Mouse (Mus musculus) left cerebral cortex, postnatal 25 days (tissue): ENCODE data around the gene Tmem255b. TPM values are rescaled to one million over a fixed set of nuclear protein-coding genes. Genes with fewer than 3 reads are reported as not detected.

Source experiments
- DNase-seq, 2 experiments: peaks; one replicate each; pipeline ENCODE4 v3.0.0; 2022; ENCODE audit warnings: low spot score in 2 of 2, mixed read lengths in 1 of 2
- intact Hi-C: fragments of 180-260 bp; cut with DNase I; formaldehyde crosslinking; loops from one replicate; pipeline ENCODE4 v1.15.1; 2025
- total RNA-seq, 2 experiments: library from RNA; stranded (reverse); gene quantifications; 2 replicates each; pipeline ENCODE4 v1.2.3; 2021

The Tmem255b gene
- total RNA-seq, 2 experiments from 2014 or later, result 5.0 to 5.6 TPM

DNA sequence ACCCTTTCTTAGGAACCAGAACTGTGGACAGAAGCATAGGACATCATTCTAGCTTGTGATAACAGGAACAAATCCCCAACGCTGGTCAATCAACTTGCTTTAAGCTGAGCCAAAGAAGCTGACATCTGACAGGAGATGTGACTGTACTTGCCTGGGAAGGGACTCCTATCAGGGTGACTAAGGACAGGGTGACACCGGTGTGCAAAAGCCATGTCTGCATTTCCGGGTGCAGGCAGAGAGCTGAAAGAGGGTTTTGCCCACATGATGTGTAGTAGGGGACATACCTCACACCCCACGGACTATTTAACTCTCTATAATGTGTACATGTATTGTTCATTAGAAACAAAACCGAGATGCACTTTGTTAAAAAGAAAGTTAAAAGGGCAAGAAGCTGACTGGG is 48.2 kb downstream of the Tmem255b start:
- DNase-seq, result no peak
- intact Hi-C loops, result no loop called here

DNA sequence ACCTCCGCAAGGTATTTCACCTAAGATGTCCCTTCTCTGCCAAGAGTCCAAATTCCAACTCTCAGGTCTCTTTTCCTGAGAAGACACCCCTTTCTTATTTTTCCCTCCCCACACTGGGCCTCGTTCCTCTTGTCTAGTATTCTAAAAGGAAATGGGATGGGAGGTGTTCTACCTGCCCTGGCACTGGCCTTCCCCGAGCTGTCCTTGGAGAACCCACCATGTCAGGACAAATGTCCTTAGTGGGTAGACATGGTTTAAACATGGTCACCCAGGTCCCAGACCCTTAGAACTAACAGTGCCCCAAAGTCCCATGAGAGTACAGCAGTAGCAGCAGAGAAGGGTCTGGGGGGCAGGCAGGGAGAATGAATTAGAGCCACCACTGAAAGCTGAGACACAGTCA is 54.4 kb downstream of the Tmem255b start:
- intact Hi-C loops, result no loop called here
- DNase-seq, result no peak

DNA sequence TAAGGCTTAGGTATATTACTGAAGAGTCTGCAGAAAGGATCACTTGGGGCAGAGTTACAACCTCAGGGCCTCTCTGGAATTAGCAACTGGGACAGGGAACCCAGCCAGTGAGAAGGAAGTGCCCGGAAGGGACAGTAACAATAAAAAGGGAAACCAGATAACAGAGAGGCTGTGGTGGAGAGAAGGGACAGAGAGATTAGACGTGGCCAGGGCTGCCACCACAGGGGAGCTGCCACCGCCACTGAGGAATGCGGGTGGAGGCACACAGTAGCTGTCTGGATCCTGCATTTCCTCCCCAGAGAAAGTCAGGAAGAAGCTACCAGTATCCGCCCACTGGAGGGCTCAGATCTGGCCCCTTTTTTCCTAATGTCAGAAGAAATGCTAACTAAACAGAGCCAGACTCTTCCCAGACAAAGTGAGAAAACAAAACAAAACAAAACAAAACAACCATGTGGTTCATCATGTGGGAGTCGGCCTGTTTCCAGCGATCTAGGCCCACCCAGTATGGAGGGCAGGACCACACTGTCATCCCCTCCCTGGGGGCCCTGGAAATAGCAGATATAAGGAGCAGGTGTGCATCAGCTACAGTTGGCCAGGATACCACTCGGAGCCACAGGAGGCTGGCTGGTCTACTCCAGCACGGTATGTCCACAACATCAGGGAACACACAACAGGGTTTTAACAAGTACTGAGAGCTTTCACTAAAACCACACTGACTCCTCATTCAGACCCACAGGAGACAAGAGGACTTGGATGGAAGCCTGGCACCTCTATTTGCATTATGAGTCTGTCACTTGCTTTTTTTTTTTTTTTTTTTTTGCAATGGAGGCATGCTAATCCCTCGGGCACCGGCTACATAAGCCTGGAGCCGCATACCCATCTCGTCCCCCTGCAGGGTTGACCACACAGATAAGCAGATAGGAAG is 55.3 kb downstream of the Tmem255b start:
- no peak for DNase-seq
- intact Hi-C loops, result no loop called here

- intact Hi-C loops, result no loop called here
Measured at GRCm38 (mm10) chr8:13491491-13492010, 56.6 kb downstream of the Tmem255b start.

GRCm38 (mm10) chr8:13492198-13492995 is 57.4 kb downstream of the Tmem255b start:
- intact Hi-C loops, result no loop called here
- DNase-seq, result no peak

More at GRCm38 (mm10) chr8:13491491-13492010, 56.6 kb downstream of the Tmem255b start:
- DNase-seq, result no peak

DNA sequence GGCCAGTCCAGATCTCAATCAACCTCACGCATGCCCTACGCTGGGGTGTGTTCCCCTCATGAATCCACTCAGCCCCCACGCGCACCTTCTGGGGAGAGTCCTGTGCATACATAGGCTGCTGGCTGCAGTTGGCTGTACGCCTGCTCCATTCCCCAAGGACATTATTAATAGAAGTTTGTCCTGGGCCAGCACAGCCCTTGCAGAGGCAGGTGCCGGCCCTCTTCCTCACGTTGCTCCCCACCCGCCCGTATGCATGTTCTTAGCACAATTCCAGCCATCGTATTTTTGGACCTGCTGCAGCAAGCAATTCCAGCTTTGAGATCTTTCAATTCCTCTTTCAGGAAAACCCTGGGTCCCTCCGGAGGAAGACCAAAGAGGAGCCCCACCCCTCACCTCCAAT is 58.0 kb downstream of the Tmem255b start:
- intact Hi-C loops, result no loop called here
- no peak for DNase-seq

GRCm38 (mm10) chr8:13493858-13494631 is 59.1 kb downstream of the Tmem255b start, which contains the start of gene Gas6:
TSS of gene Gas6 (minus strand) at chr8:13494490.
- intact Hi-C loops, result loop anchor here (2.0 kb wide), 1 partner anchor 53 kb away; no protein-coding TSS in a partner anchor
- DNase-seq, result peak; percentile 62 to 63

GRCm38 (mm10) chr8:13501221-13501620 is 66.2 kb downstream of the Tmem255b start:
- intact Hi-C loops, result no loop called here
- DNase-seq, result no peak

- peak; percentile 12 to 35 for DNase-seq
- intact Hi-C loops, result no loop called here
Measured at GRCm38 (mm10) chr8:13503936-13504606, 69.1 kb downstream of the Tmem255b start.

- no peak for DNase-seq
- intact Hi-C loops, result no loop called here
Measured at GRCm38 (mm10) chr8:13504894-13505674, 70.1 kb downstream of the Tmem255b start.

GRCm38 (mm10) chr8:13506849-13507248 is 71.9 kb downstream of the Tmem255b start:
- intact Hi-C loops, result no loop called here
- no peak for DNase-seq

DNA sequence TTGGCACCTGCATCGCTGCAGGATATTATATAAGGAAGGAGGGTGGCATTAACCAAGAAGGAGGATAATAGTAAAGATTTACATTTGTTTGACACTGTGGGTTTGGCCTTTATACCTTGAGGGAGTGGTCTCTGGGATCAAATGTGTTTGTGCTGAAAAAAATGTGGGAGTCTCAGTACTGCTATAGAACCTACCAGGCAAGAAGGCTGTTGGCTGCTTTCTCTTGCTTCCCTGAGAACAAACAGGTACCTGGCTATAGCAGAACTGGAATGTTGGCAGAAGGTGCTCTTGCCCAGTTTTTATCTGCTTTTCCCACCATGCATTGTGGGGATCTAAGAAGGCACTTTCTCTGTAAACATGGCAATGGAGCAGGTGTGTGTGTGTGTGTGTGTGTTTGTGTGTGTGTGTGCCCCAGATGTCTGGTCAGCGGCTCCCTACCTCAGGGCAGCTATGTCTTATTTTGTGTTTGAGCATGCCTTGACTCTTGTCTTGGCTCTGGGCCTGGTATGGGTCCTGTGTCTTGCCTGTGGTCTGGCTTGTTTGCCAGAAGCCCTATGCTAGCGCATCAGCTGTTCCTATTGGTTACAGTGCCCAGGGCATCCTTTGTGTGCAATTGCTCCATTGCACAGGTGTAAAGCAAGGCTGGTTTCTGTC is 72.4 kb downstream of the Tmem255b start:
- intact Hi-C loops, result no loop called here
- no peak for DNase-seq

DNA sequence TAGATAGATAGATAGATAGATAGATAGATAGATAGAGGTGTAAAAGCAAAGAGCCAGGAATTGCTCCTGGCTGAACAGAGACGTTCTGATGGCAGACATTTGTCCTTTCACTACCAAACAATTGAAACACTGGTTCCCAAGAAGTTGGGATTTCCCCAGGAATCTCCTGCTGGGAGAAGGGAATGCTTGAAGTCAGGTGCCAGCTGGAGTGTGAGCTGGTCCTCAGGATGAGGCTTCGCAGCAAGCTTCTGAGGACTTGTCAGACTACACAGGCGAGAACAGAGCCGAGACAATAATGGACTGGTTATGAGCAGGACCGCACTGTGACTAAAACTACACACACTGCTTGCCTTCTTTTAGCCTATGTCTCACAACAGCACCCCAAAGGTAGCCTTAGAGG is 77.0 kb downstream of the Tmem255b start:
- no peak for DNase-seq
- intact Hi-C loops, result no loop called here

DNA sequence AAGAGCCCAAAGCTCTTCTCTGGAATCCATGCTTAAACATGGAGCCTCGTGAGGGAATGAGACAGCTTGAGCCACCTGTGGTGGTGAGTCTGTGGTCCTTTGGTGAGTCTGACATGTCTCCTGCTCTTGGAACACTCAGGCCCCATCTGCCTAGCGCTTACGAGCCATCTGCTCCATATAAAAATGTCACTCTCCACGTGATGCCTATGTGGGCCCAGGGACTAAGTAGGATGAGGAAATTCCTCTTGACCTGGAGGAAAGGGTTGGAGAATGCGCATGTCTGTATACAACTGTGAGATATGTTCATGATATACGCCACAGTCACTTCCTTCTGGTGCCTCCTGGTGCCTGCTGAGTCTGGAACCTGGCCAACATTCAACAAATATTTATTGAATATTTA is 77.7 kb downstream of the Tmem255b start:
- DNase-seq, result no peak
- intact Hi-C loops, result no loop called here

DNA sequence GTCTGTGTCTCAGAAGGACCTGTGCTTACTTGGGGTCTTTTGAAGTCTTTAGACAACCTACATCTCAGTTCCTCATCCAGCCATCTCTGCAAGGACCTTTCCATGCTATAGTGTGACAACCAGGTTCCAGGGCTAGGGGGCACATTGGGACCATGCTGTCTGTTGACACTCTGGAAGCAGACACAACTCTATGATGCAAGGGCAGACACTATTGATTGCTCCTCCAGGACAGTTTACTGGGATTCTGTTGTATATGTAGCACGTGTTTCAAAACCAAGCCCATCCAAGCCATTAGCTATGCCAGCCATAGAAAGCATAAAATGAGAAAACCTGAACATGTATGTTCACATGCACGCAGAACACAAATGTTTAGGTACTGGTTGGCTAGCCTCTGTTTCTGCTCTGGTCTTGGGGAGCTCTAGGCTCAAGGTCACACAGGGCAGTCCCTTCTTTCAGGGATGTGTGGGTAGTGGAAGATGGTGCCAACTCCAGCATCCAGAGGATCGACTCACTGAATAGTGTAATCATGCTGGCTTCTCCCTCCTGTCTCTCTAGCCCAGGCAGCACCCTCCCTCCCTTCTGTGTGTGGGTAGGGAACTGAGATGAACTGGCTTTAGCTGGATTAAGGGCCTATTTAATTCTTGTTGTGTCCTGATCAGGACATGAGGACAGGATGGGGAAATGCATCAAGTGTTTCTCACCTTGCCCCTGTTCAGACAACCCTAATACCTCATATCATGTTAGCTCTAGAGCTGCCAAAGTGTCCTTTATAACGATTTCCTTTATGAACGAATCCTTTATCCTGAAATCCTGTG is 78.8 kb downstream of the Tmem255b start:
- no peak for DNase-seq
- intact Hi-C loops, result no loop called here

DNA sequence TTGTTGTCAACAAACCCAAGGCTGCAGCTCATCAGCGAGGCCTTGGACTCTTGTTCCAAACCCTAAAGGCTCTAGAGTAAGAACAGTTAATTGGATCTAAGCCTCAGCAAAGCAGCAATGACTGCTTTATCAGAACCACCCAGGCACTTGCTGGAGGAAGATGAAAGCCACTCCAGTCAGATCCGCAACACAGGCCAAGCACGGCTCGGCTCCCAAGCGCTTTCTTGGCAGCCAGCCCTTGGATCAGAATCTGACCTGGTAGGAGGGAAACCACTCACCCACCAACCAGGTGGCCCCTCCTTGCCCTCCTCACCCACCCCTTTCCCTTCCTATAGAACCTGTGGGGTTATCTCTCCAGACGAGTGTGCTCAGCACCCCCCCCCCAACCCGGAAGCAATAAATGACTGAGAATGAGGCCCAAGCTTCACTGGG is 81.0 kb downstream of the Tmem255b start:
- DNase-seq, result no peak
- intact Hi-C loops, result no loop called here

GRCm38 (mm10) chr8:13516728-13517127 is 81.7 kb downstream of the Tmem255b start:
- DNase-seq, result no peak
- intact Hi-C loops, result no loop called here
